Mouse (Mus musculus) left cerebral cortex, adult 8-10 months (tissue): ENCODE measurements around the gene Rgs12. TPM values are rescaled to one million over a fixed set of nuclear protein-coding genes. Genes with fewer than 3 reads are reported as not detected.

Experiments
- DNase-seq, 2 experiments: peaks; one replicate each; pipeline ENCODE4 v3.0.0; 2022; ENCODE audit warnings: low spot score in 2 of 2
- total RNA-seq, 4 experiments: library from RNA; stranded (reverse); gene quantifications; 2 replicates each; pipeline ENCODE4 v1.2.4; 2022

The Rgs12 gene
- total RNA-seq, 4 experiments from 2014 or later = 43.3 to 59.1 (median 45.4) TPM

GRCm38 (mm10) chr5:34931091-34931490 is 18.2 kb upstream of the Rgs12 start:
- DNase-seq = no peak

- no peak for DNase-seq
These were observed 17.5 kb upstream of the Rgs12 start for GRCm38 (mm10) chr5:34931516-34932457.

- DNase-seq = no peak
These were observed 16.8 kb upstream of the Rgs12 start for GRCm38 (mm10) chr5:34932458-34932806.

GRCm38 (mm10) chr5:34933461-34933860 is 15.8 kb upstream of the Rgs12 start:
- DNase-seq = no peak

- DNase-seq = no peak
These were observed 7.4 kb upstream of the Rgs12 start for GRCm38 (mm10) chr5:34941710-34942470.

- no peak for DNase-seq
These were observed 5.8 kb upstream of the Rgs12 start for GRCm38 (mm10) chr5:34943428-34943827.

GRCm38 (mm10) chr5:34949769-34950211 is 545 bp downstream of the Rgs12 start:
- no peak for DNase-seq

- DNase-seq = no peak
These were observed 1.4 kb downstream of the Rgs12 start for GRCm38 (mm10) chr5:34950486-34951160.

- no peak for DNase-seq
These were observed 2.1 kb downstream of the Rgs12 start for GRCm38 (mm10) chr5:34951161-34951834.

GRCm38 (mm10) chr5:34954508-34954907 is 5.3 kb downstream of the Rgs12 start:
- DNase-seq = no peak

GRCm38 (mm10) chr5:34955630-34956029 is 6.4 kb downstream of the Rgs12 start:
- no peak for DNase-seq

- no peak for DNase-seq
These were observed 6.9 kb downstream of the Rgs12 start for GRCm38 (mm10) chr5:34956151-34956550.

GRCm38 (mm10) chr5:34957015-34957414 is 7.8 kb downstream of the Rgs12 start:
- DNase-seq = peak in 1 of 2 experiments; percentile 39

GRCm38 (mm10) chr5:34960021-34960420 is 10.8 kb downstream of the Rgs12 start:
- no peak for DNase-seq

GRCm38 (mm10) chr5:34965531-34965930 is 16.3 kb downstream of the Rgs12 start:
- no peak for DNase-seq

- DNase-seq = no peak
These were observed 19.1 kb downstream of the Rgs12 start for GRCm38 (mm10) chr5:34968386-34968785.

- no peak for DNase-seq
These were observed 23.2 kb downstream of the Rgs12 start for GRCm38 (mm10) chr5:34972471-34972870.

GRCm38 (mm10) chr5:34973560-34974317 is 24.5 kb downstream of the Rgs12 start:
- DNase-seq = no peak

GRCm38 (mm10) chr5:34974773-34975443 is 25.7 kb downstream of the Rgs12 start:
- no peak for DNase-seq
